Mouse (Mus musculus) left cerebral cortex, postnatal 4 days (tissue): ENCODE measurements around the gene Ccdc59. TPM values are rescaled to one million over a fixed set of nuclear protein-coding genes. Genes with fewer than 3 reads are reported as not detected.

Source experiments
- DNase-seq: peaks from one replicate; pipeline ENCODE4 v3.0.0-alpha.2; 2022
- intact Hi-C: fragments of 180-260 bp; cut with DNase I; formaldehyde crosslinking; loops from one replicate; pipeline ENCODE4 v1.15.1; 2025
- total RNA-seq, 2 experiments: library from RNA; stranded (reverse); gene quantifications; 2 replicates each; pipeline ENCODE4 v1.2.3; 2021

Ccdc59 gene
- 10 to 100 TPM; 19.2 to 21.0 TPM for total RNA-seq

GRCm38 (mm10) chr10:105840928-105841888 lies at the start of gene Ccdc59, which contains the start of gene Mettl25:
Gene Ccdc59, plus strand, starts transcription at chr10:105841067.
Gene Mettl25, minus strand, starts transcription at chr10:105841380.
- intact Hi-C loops, result loop anchor here (10.0 kb wide), 1 partner anchor 634 kb away; the partner anchor contains the start of gene Ppfia2
- peak; percentile 97 for DNase-seq

- intact Hi-C loops, result no loop called here
- DNase-seq, result no peak
Measured at GRCm38 (mm10) chr10:105793776-105794552, 46.9 kb upstream of the Ccdc59 start.

- intact Hi-C loops, result no loop called here
- no peak for DNase-seq
Measured at GRCm38 (mm10) chr10:105797250-105797924, 43.5 kb upstream of the Ccdc59 start.

- no peak for DNase-seq
- intact Hi-C loops, result no loop called here
Measured at GRCm38 (mm10) chr10:105801147-105801546, 39.7 kb upstream of the Ccdc59 start.

- intact Hi-C loops, result no loop called here
- no peak for DNase-seq
Measured at GRCm38 (mm10) chr10:105802132-105802531, 38.7 kb upstream of the Ccdc59 start.

GRCm38 (mm10) chr10:105803461-105803860 lies 37.4 kb upstream of the Ccdc59 start:
- DNase-seq, result no peak
- intact Hi-C loops, result no loop called here

- intact Hi-C loops, result no loop called here
- no peak for DNase-seq
Measured at GRCm38 (mm10) chr10:105806259-105807010, 34.4 kb upstream of the Ccdc59 start.

- intact Hi-C loops, result no loop called here
- DNase-seq, result no peak
Measured at GRCm38 (mm10) chr10:105834627-105835228, 6.1 kb upstream of the Ccdc59 start.

GRCm38 (mm10) chr10:105842574-105842973 lies 1.7 kb downstream of the Ccdc59 start:
- intact Hi-C loops, result loop anchor here (10.0 kb wide), 1 partner anchor 632 kb away; the partner anchor contains the start of gene Ppfia2
- no peak for DNase-seq

GRCm38 (mm10) chr10:105850286-105850685 lies 9.4 kb downstream of the Ccdc59 start:
- intact Hi-C loops, result no loop called here
- DNase-seq, result no peak

- no peak for DNase-seq
- intact Hi-C loops, result no loop called here
Measured at GRCm38 (mm10) chr10:105851136-105851535, 10.3 kb downstream of the Ccdc59 start.

GRCm38 (mm10) chr10:105867312-105867711 lies 26.4 kb downstream of the Ccdc59 start:
- DNase-seq, result peak; percentile 11
- intact Hi-C loops, result loop anchor here (5.0 kb wide), 1 partner anchor 720 kb away; no protein-coding TSS in a partner anchor

Other genes with a start within 250 kb of the Ccdc59 start
- gene Mettl25, start 313 bp downstream of the Ccdc59 start, total RNA-seq, result 10 to 100 TPM in 1 of 2 experiments, 1 to 10 TPM in 1; 7.0 to 11.2 TPM